Mouse (Mus musculus): ENCODE measurements around the gene Tmod2. TPM values are rescaled to one million over a fixed set of nuclear protein-coding genes. Genes with fewer than 3 reads are reported as not detected.

The Tmod2 gene
- total and polyA plus RNA-seq, 3 experiments, result not detected

GRCm38 (mm10) chr9:75523646-75524045 is 87.5 kb downstream of the Tmod2 start:
- Histone ChIP-seq H3K36me3 (ENCODE audit: control insufficient read depth in 1 of 2, insufficient read depth in 2 of 2, low read length in 2 of 2) (peaks cover 4 to 7% of the 10 kb centered on the region in 2 experiments), H3K9ac (ENCODE audit: control insufficient read depth, low read depth, low read length, poor library complexity, severe bottlenecking) (no peak overlapping the region)
- TF ChIP-seq ZNF384 (IDR thresholded peaks at IDR 0.05; ENCODE audit: low read depth, low read length) (no peak), UBTF (IDR thresholded peaks at IDR 0.05; ENCODE audit: borderline replicate concordance, insufficient read depth, low read depth, low read length) (no peak), CHD2 (IDR thresholded peaks at IDR 0.05; ENCODE audit: low read length) (no peak), RAD21 (IDR thresholded peaks at IDR 0.05; ENCODE audit: low read depth, low read length) (no peak), MAZ (IDR thresholded peaks at IDR 0.05; ENCODE audit: low read depth, low read length) (no peak), EP300 (IDR thresholded peaks at IDR 0.05; ENCODE audit: low read depth in 1 of 2, low read length in 2 of 2) (no peak), MYC (IDR thresholded peaks at IDR 0.05; ENCODE audit: low read depth, low read length) (no peak), GABPA (IDR thresholded peaks at IDR 0.05; ENCODE audit: low read depth, low read length) (no peak), NELFE (IDR thresholded peaks at IDR 0.05; ENCODE audit: low read depth, low read length) (no peak), ZKSCAN1 (IDR thresholded peaks at IDR 0.05; ENCODE audit: low read depth, low read length) (no peak), JUND (IDR thresholded peaks at IDR 0.05; ENCODE audit: low read depth, low read length) (no peak), SIN3A (IDR thresholded peaks at IDR 0.05; ENCODE audit: low read length) (no peak), HCFC1 (IDR thresholded peaks at IDR 0.05; ENCODE audit: low read depth, low read length) (no peak), MEF2A (IDR thresholded peaks at IDR 0.05; ENCODE audit: extremely low read depth, insufficient replicate concordance, low read depth, low read length, poor library complexity, severe bottlenecking) (no peak), BHLHE40 (IDR thresholded peaks at IDR 0.05; ENCODE audit: borderline replicate concordance, low read depth, low read length) (no peak)

DNA sequence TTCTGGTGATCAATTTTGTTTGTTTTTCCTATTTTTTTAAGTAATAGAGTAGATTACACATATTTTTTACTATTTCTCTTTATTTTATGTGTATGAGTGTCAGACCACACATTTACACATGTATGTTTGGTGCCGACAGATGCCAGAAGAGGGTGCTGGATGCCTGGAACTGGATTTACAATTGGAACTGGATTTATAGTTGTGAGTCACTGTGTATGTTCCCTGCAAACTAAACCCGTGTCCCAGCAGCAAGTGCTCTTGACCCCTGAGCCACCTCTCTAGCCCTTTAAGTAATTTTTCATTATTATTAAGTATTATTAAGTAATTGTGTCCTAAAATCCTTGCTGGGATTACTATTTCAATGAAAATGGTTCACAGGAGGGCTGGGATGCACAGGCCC is 88.9 kb downstream of the Tmod2 start:
- DNase-seq (ENCODE audit: low read depth, low spot score), result no peak
- no peaks in the 10 kb centered on the region for H3K79me2 ChIP-seq (ENCODE audit: control insufficient read depth, insufficient read depth, low read length, poor library complexity)
- no peak overlapping the region for H3K9ac ChIP-seq (ENCODE audit: control insufficient read depth, low read depth, low read length, poor library complexity, severe bottlenecking)
- H3K4me1 ChIP-seq (ENCODE audit: control insufficient read depth in 1 of 2, insufficient read depth in 2 of 2, low read length in 2 of 2), result peaks cover 0 to under 1% of the 10 kb centered on the region in 2 experiments; a peak in 2 of 4 replicates
- H3K4me3 ChIP-seq (ENCODE audit: control insufficient read depth in 1 of 2, insufficient read depth in 1 of 2, low read depth in 2 of 2, low read length in 2 of 2), result no peak overlapping the region
- no peak overlapping the region for H3K27ac ChIP-seq (ENCODE audit: control insufficient read depth, low read depth, low read length)
- H3K9me3 ChIP-seq (replicated peaks; ENCODE audit: insufficient read depth, low read length), result no peaks in the 10 kb centered on the region
- no peak for TF ChIP-seq MYB (IDR thresholded peaks at IDR 0.05; ENCODE audit: low read depth, low read length)
- H3K36me3 ChIP-seq (ENCODE audit: control insufficient read depth in 1 of 2, insufficient read depth in 2 of 2, low read length in 2 of 2), result peaks cover 0 to 3% of the 10 kb centered on the region in 2 experiments; a peak in 3 of 4 replicates
- no peaks in the 10 kb centered on the region for H3K27me3 ChIP-seq (ENCODE audit: control insufficient read depth in 1 of 2, insufficient read depth in 2 of 2, low read length in 2 of 2)

More at GRCm38 (mm10) chr9:75523646-75524045, 87.5 kb downstream of the Tmod2 start:
- no peak overlapping the region for H3K4me3 ChIP-seq (ENCODE audit: control insufficient read depth in 1 of 2, insufficient read depth in 1 of 2, low read depth in 2 of 2, low read length in 2 of 2)
- H3K9me3 ChIP-seq (replicated peaks; ENCODE audit: insufficient read depth, low read length), result no peaks in the 10 kb centered on the region
- no peak for DNase-seq (ENCODE audit: low read depth, low spot score)
- no peaks in the 10 kb centered on the region for H3K27me3 ChIP-seq (ENCODE audit: control insufficient read depth in 1 of 2, insufficient read depth in 2 of 2, low read length in 2 of 2)
- H3K27ac ChIP-seq (ENCODE audit: control insufficient read depth, low read depth, low read length), result no peak overlapping the region
- peaks cover 2 to 9% of the 10 kb centered on the region in 2 experiments; a peak in 3 of 4 replicates for H3K4me1 ChIP-seq (ENCODE audit: control insufficient read depth in 1 of 2, insufficient read depth in 2 of 2, low read length in 2 of 2)
- H3K79me2 ChIP-seq (ENCODE audit: control insufficient read depth, insufficient read depth, low read length, poor library complexity), result no peaks in the 10 kb centered on the region

Measured in MEL (cell line).